Mouse (Mus musculus) embryonic facial prominence, embryonic 12.5 days (tissue): ENCODE measurements around the gene Podxl2. TPM values are rescaled to one million over a fixed set of nuclear protein-coding genes. Genes with fewer than 3 reads are reported as not detected.
A peak's percentile ranks its signal among the peaks of the same experiment; 100 is the strongest.

Experiments used
- ATAC-seq: fragments of 200-750 bp; cut with Nextera tagmentation; 2 replicates; pipeline ENCODE4 v1.8.0; 2017; ENCODE audit not compliant: insufficient number of reproducible peaks, insufficient read depth, low FRiP score, low TSS enrichment
- H3K27ac ChIP-seq: fragments of 300-500 bp; sonication (generic); 2 replicates; pipeline ENCODE4 v1.5.1; 2016; ENCODE audit warnings: mild to moderate bottlenecking
- H3K27me3 ChIP-seq: fragments of 300-500 bp; sonication (generic); 2 replicates; pipeline ENCODE4 v1.6.1; 2016; ENCODE audit warnings: mild to moderate bottlenecking, moderate library complexity
- H3K36me3 ChIP-seq: fragments of 300-500 bp; sonication (generic); 2 replicates; pipeline ENCODE4 v1.6.1; 2016; ENCODE audit warnings: mild to moderate bottlenecking
- H3K4me1 ChIP-seq: fragments of 300-500 bp; sonication (generic); 2 replicates; pipeline ENCODE4 v1.6.1; 2016
- H3K4me2 ChIP-seq: fragments of 300-500 bp; sonication (generic); replicated peaks from 2 replicates; pipeline ENCODE4 v1.6.1; 2016; ENCODE audit warnings: mild to moderate bottlenecking, moderate library complexity
- H3K4me3 ChIP-seq: fragments of 300-500 bp; sonication (generic); 2 replicates; pipeline ENCODE4 v1.5.1; 2016; ENCODE audit warnings: mild to moderate bottlenecking
- H3K9ac ChIP-seq: fragments of 300-500 bp; sonication (generic); 2 replicates; pipeline ENCODE4 v1.6.1; 2016; ENCODE audit warnings: mild to moderate bottlenecking, moderate library complexity
- H3K9me3 ChIP-seq: fragments of 300-500 bp; sonication (generic); 2 replicates; pipeline ENCODE4 v1.6.1; 2016; ENCODE audit warnings: mild to moderate bottlenecking, moderate library complexity
- WGBS: fragments of 180-500 bp; shearing (Covaris S2); methylation state at CpG from one replicate; pipeline ENCODE4 v1.1.7; 2016; 5-methylcytosine and 5-hydroxymethylcytosine counted together
- polyA plus RNA-seq: library from polyadenylated mRNA; unstranded; fragments of >200 nt; fragmentation: Nextera tagmentation; extraction: Ambion mirVana; gene quantifications from 2 replicates; pipeline ENCODE4 v1.2.1, GENCODE M21; 2016

The Podxl2 gene
- polyA plus RNA-seq, 1 experiment from 2014 or later, result 138 TPM

GRCm38 (mm10) chr6:88885644-88886416 is 11.0 kb upstream of the Podxl2 start:
- Histone ChIP-seq H3K9ac (no peak overlapping the region; the same call in 1 of the 2 replicates), H3K27ac (no peak overlapping the region), H3K4me1 (no peaks in the 10 kb centered on the region), H3K36me3 (peaks cover 88% of the 10 kb centered on the region), H3K4me2 (no peak overlapping the region), H3K4me3 (no peak overlapping the region), H3K9me3 (no peaks in the 10 kb centered on the region), H3K27me3 (no peaks in the 10 kb centered on the region)
- WGBS, result 93% methylated on average over 12 of the region's 12 CpGs
- ATAC-seq, result no peak

- no peaks in the 10 kb centered on the region for H3K4me1 ChIP-seq
- H3K36me3 ChIP-seq, result peaks cover 77% of the 10 kb centered on the region
These were observed 9.8 kb upstream of the Podxl2 start for GRCm38 (mm10) chr6:88884690-88885089.

GRCm38 (mm10) chr6:88884195-88884594 is 9.4 kb upstream of the Podxl2 start:
- no peaks in the 10 kb centered on the region for H3K9me3 ChIP-seq
- no peak overlapping the region for H3K27ac ChIP-seq
- ATAC-seq, result no peak
- H3K36me3 ChIP-seq, result peaks cover 72% of the 10 kb centered on the region
- H3K4me2 ChIP-seq, result no peak overlapping the region
- WGBS, result 91% methylated on average over 10 of the region's 10 CpGs
- H3K4me1 ChIP-seq, result no peaks in the 10 kb centered on the region
- H3K27me3 ChIP-seq, result no peaks in the 10 kb centered on the region
- no peak overlapping the region for H3K4me3 ChIP-seq
- no peak overlapping the region for H3K9ac ChIP-seq

More at GRCm38 (mm10) chr6:88884690-88885089, 9.8 kb upstream of the Podxl2 start:
- Histone ChIP-seq H3K27me3 (no peaks in the 10 kb centered on the region), H3K27ac (no peak overlapping the region), H3K9me3 (no peaks in the 10 kb centered on the region), H3K4me3 (no peak overlapping the region), H3K4me2 (no peak overlapping the region), H3K9ac (no peak overlapping the region)
- no peak for ATAC-seq
- WGBS, result 96% methylated on average over 17 of the region's 17 CpGs

GRCm38 (mm10) chr6:88881334-88881733 is 6.5 kb upstream of the Podxl2 start:
- H3K27ac ChIP-seq, result no peak overlapping the region
- peaks cover 44% of the 10 kb centered on the region for H3K36me3 ChIP-seq
- H3K27me3 ChIP-seq, result no peaks in the 10 kb centered on the region
- no peaks in the 10 kb centered on the region for H3K9me3 ChIP-seq
- ATAC-seq, result no peak
- no peak overlapping the region for H3K4me3 ChIP-seq
- WGBS, result 87% methylated on average over 7 of the region's 7 CpGs
- no peak overlapping the region for H3K4me2 ChIP-seq
- H3K4me1 ChIP-seq, result no peaks in the 10 kb centered on the region
- no peak overlapping the region for H3K9ac ChIP-seq

- Histone ChIP-seq H3K9me3 (no peaks in the 10 kb centered on the region), H3K9ac (no peak overlapping the region), H3K27me3 (peaks cover 6% of the 10 kb centered on the region; the same call in 1 of the 2 replicates), H3K36me3 (peaks cover 26% of the 10 kb centered on the region), H3K27ac (no peak overlapping the region), H3K4me1 (0 out of 2 replicates have a peak, but pooled peaks cover 3% of the 10 kb centered on the region), H3K4me2 (no peak overlapping the region), H3K4me3 (no peak overlapping the region)
- WGBS, result 63% methylated on average over 4 of the region's 4 CpGs
- ATAC-seq, result no peak
These were observed 4.6 kb upstream of the Podxl2 start for GRCm38 (mm10) chr6:88879471-88879870.

GRCm38 (mm10) chr6:88873965-88874867 is 628 bp downstream of the Podxl2 start:
- ATAC-seq, result peak; percentile 48
- H3K4me3 ChIP-seq, result peak overlapping the region; percentile 87
- peaks cover 6% of the 10 kb centered on the region; the same call in 1 of the 2 replicates for H3K27me3 ChIP-seq
- H3K4me1 ChIP-seq, result peaks cover 29% of the 10 kb centered on the region
- H3K9me3 ChIP-seq, result no peaks in the 10 kb centered on the region
- H3K9ac ChIP-seq, result peak overlapping the region; percentile 89
- 2% methylated on average over 74 of the region's 74 CpGs for WGBS
- H3K4me2 ChIP-seq, result peak overlapping the region; percentile 95
- H3K36me3 ChIP-seq, result no peaks in the 10 kb centered on the region
- peak overlapping the region; percentile 74; the same call in 1 of the 2 replicates for H3K27ac ChIP-seq

- 0 out of 2 replicates have a peak, but pooled peaks have one; percentile 11 for ATAC-seq
- Histone ChIP-seq H3K9me3 (no peaks in the 10 kb centered on the region), H3K9ac (peak overlapping the region; percentile 45), H3K36me3 (no peaks in the 10 kb centered on the region), H3K4me2 (peak overlapping the region; percentile 95), H3K27me3 (peaks cover 6% of the 10 kb centered on the region; the same call in 1 of the 2 replicates), H3K27ac (no peak overlapping the region), H3K4me3 (peak overlapping the region; percentile 87; the same call in 1 of the 2 replicates), H3K4me1 (peaks cover 29% of the 10 kb centered on the region)
- WGBS, result 41% methylated on average over 7 of the region's 7 CpGs
These were observed 2.0 kb downstream of the Podxl2 start for GRCm38 (mm10) chr6:88872811-88873210.

- no peak overlapping the region for H3K27ac ChIP-seq
- H3K36me3 ChIP-seq, result no peaks in the 10 kb centered on the region
These were observed 3.3 kb downstream of the Podxl2 start for GRCm38 (mm10) chr6:88871546-88871945.

GRCm38 (mm10) chr6:88870594-88870993 is 4.2 kb downstream of the Podxl2 start:
- no peak overlapping the region for H3K4me2 ChIP-seq

More at GRCm38 (mm10) chr6:88871546-88871945, 3.3 kb downstream of the Podxl2 start:
- ATAC-seq, result no peak
- Histone ChIP-seq H3K4me1 (peaks cover 29% of the 10 kb centered on the region), H3K4me3 (no peak overlapping the region), H3K27me3 (peaks cover 6% of the 10 kb centered on the region; the same call in 1 of the 2 replicates), H3K4me2 (no peak overlapping the region), H3K9ac (no peak overlapping the region), H3K9me3 (no peaks in the 10 kb centered on the region)
- 42% methylated on average over 8 of the region's 8 CpGs for WGBS

GRCm38 (mm10) chr6:88869459-88869858 is 5.4 kb downstream of the Podxl2 start:
- Histone ChIP-seq H3K9ac (no peak overlapping the region), H3K9me3 (no peaks in the 10 kb centered on the region), H3K4me2 (no peak overlapping the region), H3K4me1 (peaks cover 26% of the 10 kb centered on the region), H3K4me3 (no peak overlapping the region), H3K27ac (no peak overlapping the region), H3K27me3 (no peaks in the 10 kb centered on the region), H3K36me3 (peaks cover 8% of the 10 kb centered on the region)
- 80% methylated on average over 7 of the region's 7 CpGs for WGBS
- ATAC-seq, result no peak

More at GRCm38 (mm10) chr6:88870594-88870993, 4.2 kb downstream of the Podxl2 start:
- Histone ChIP-seq H3K4me1 (peaks cover 29% of the 10 kb centered on the region), H3K9me3 (no peaks in the 10 kb centered on the region), H3K4me3 (no peak overlapping the region), H3K27ac (no peak overlapping the region), H3K9ac (no peak overlapping the region), H3K36me3 (no peaks in the 10 kb centered on the region), H3K27me3 (peaks cover 2% of the 10 kb centered on the region; the same call in 1 of the 2 replicates)
- 68% methylated on average over 4 of the region's 4 CpGs for WGBS
- no peak for ATAC-seq

GRCm38 (mm10) chr6:88865704-88866103 is 9.1 kb downstream of the Podxl2 start:
- no peak overlapping the region for H3K4me3 ChIP-seq
- peaks cover 36% of the 10 kb centered on the region for H3K36me3 ChIP-seq
- 0 out of 2 replicates have a peak, but pooled peaks cover 3% of the 10 kb centered on the region for H3K4me1 ChIP-seq
- no peak for ATAC-seq
- H3K9me3 ChIP-seq, result no peaks in the 10 kb centered on the region
- no peak overlapping the region for H3K4me2 ChIP-seq
- H3K27ac ChIP-seq, result no peak overlapping the region
- H3K27me3 ChIP-seq, result no peaks in the 10 kb centered on the region
- H3K9ac ChIP-seq, result no peak overlapping the region
- WGBS, result 83% methylated on average over 7 of the region's 7 CpGs
